Mouse (Mus musculus): ENCODE measurements around the gene Smg7. TPM values are rescaled to one million over a fixed set of nuclear protein-coding genes. Genes with fewer than 3 reads are reported as not detected.

Gene Smg7
- polyA plus RNA-seq, 1 experiment = 1.2 TPM

DNA sequence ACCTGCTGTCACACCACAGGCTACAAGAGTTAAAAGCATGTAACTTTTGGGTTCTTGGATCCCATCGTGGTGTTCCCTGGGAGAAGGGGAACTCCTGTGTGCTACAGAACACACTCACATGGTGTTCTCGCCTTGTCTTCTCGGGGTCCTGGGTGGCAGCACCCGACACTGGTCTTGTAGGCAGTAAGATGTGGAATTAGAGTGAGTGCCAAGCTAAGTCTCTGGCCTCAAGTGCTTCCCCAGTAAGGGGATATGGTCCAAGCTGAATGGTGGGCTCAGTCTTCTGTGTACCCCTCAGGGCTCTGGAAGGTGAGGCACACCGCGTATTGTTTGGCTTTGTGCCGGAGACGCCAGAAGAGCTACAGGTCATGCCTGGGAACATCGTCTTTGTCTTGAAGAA lies 72.4 kb downstream of the Smg7 start:
- TF ChIP-seq FLI1 (IDR thresholded peaks at IDR 0.05; ENCODE audit: low read length) = no peak
- no peak for TF ChIP-seq GATA1 (IDR thresholded peaks at IDR 0.05; ENCODE audit: borderline replicate concordance, low read length)
- no peaks in the 10 kb centered on the region for H3K9me3 ChIP-seq
- no peaks in the 10 kb centered on the region for H3K27me3 ChIP-seq (replicated peaks)
- H3K4me3 ChIP-seq (replicated peaks) = no peak overlapping the region
- peaks cover 44% of the 10 kb centered on the region for H3K4me1 ChIP-seq
- H3K36me3 ChIP-seq (replicated peaks; ENCODE audit: low read length) = peaks cover 82% of the 10 kb centered on the region

- H3K27me3 ChIP-seq (replicated peaks) = no peaks in the 10 kb centered on the region
- no peaks in the 10 kb centered on the region for H3K9me3 ChIP-seq
- TF ChIP-seq FLI1 (IDR thresholded peaks at IDR 0.05; ENCODE audit: low read length) (no peak), GATA1 (IDR thresholded peaks at IDR 0.05; ENCODE audit: borderline replicate concordance, low read length) (no peak)
- H3K4me3 ChIP-seq (replicated peaks) = no peak overlapping the region
- peaks cover 32% of the 10 kb centered on the region for H3K4me1 ChIP-seq
- peaks cover 82% of the 10 kb centered on the region for H3K36me3 ChIP-seq (replicated peaks; ENCODE audit: low read length)
Observed at GRCm38 (mm10) chr1:152828637-152829355, 73.7 kb downstream of the Smg7 start.

DNA sequence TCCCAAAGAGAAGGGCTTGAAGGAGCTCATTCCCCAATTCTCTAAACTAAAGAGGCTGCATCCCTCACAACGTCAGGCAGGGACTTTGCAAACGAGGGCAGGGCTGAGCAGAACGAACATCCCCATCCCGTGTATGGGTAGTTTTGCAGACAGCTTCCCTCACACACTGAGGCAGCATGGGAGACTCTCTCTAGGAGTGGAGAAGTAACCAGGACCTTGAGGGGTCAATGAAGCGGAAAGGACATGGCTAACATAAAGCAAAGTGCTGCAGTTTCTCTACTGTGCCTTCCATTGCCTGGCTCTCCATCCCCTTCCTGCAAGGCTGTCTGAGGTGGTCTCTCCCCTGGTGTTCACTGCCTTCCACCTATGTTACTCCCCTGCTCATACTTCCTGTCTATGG lies 74.3 kb downstream of the Smg7 start:
- TF ChIP-seq FLI1 (IDR thresholded peaks at IDR 0.05; ENCODE audit: low read length) (no peak), GATA1 (IDR thresholded peaks at IDR 0.05; ENCODE audit: borderline replicate concordance, low read length) (no peak)
- Histone ChIP-seq H3K27me3 (replicated peaks) (no peaks in the 10 kb centered on the region), H3K9me3 (no peaks in the 10 kb centered on the region), H3K4me1 (peaks cover 29% of the 10 kb centered on the region), H3K4me3 (replicated peaks) (no peak overlapping the region), H3K36me3 (replicated peaks; ENCODE audit: low read length) (peaks cover 83% of the 10 kb centered on the region)

DNA sequence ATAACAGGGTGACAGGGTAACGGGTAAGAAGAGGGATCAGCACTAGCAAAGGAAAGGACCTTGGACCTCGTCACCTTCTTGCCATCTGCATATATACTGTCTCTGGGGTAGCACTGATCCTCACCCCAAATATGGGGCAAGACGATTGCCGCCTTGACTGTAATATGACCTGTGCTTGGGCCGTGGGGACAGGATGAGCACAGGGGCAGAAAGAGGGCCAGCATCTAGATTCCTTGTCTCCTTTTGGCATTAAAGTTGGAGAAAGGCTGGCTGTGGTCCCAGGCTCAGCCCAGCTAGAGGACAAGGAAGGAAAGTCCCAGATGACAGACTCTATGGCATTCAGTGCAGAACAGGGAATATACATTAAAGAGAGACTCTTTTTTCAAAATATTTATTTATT lies 76.0 kb downstream of the Smg7 start:
- H3K4me3 ChIP-seq (replicated peaks) = no peak overlapping the region
- no peak for TF ChIP-seq FLI1 (IDR thresholded peaks at IDR 0.05; ENCODE audit: low read length)
- TF ChIP-seq GATA1 (IDR thresholded peaks at IDR 0.05; ENCODE audit: borderline replicate concordance, low read length) = no peak
- peaks cover 83% of the 10 kb centered on the region for H3K36me3 ChIP-seq (replicated peaks; ENCODE audit: low read length)
- no peaks in the 10 kb centered on the region for H3K27me3 ChIP-seq (replicated peaks)
- H3K9me3 ChIP-seq = peaks cover 4% of the 10 kb centered on the region; the same call in 1 of the 2 replicates
- H3K4me1 ChIP-seq = peaks cover 14% of the 10 kb centered on the region

DNA sequence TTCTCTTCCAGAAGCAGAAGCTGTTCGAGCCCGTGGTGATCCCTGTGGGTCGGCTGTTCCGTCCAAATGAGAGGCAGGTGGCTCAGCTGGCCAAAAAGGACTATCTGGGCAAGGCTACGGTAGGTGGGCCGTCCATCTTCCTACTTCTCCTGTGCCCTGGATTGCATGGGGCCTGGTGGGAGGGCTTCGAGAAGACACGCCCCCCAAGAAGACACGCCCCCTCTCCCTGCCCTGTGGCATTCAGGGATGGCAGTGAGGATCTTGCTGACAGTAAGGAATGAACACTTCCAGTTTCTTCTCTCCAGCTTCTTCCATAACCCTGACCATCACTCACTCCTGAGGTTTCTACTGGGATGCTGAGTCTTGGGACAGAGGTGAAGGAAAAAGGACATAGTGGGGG lies 78.2 kb downstream of the Smg7 start:
- Histone ChIP-seq H3K27me3 (replicated peaks) (no peaks in the 10 kb centered on the region), H3K36me3 (replicated peaks; ENCODE audit: low read length) (peaks cover 87% of the 10 kb centered on the region), H3K4me1 (peaks cover 14% of the 10 kb centered on the region), H3K9me3 (peaks cover 4% of the 10 kb centered on the region; the same call in 1 of the 2 replicates), H3K4me3 (replicated peaks) (no peak overlapping the region)
- TF ChIP-seq FLI1 (IDR thresholded peaks at IDR 0.05; ENCODE audit: low read length) = no peak
- no peak for TF ChIP-seq GATA1 (IDR thresholded peaks at IDR 0.05; ENCODE audit: borderline replicate concordance, low read length)

DNA sequence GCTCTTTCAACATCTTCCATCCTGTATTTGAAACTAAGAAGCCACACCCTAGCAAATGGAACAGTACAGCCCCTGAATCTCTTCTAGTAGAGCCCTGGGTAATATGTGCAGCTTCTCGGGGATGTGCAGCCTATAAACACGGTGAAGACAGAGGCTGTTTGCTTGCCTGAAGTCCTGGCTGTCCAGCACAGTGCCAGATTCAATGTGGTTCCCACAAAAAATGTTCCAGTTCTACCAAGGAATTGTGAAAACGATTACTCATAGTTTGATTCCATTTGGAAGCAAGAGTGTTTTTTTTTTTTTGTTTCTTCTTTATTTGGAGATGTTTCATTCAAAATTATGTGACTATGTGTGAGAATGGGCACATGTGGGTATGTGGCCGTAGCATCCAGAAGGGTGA lies 80.7 kb downstream of the Smg7 start:
- Histone ChIP-seq H3K27me3 (replicated peaks) (no peaks in the 10 kb centered on the region), H3K9me3 (peaks cover 4% of the 10 kb centered on the region; the same call in 1 of the 2 replicates), H3K36me3 (replicated peaks; ENCODE audit: low read length) (peaks cover 92% of the 10 kb centered on the region), H3K4me1 (peaks cover 14% of the 10 kb centered on the region), H3K4me3 (replicated peaks) (no peak overlapping the region)
- no peak for TF ChIP-seq FLI1 (IDR thresholded peaks at IDR 0.05; ENCODE audit: low read length)
- TF ChIP-seq GATA1 (IDR thresholded peaks at IDR 0.05; ENCODE audit: borderline replicate concordance, low read length) = no peak

GRCm38 (mm10) chr1:152820911-152821695 lies 81.3 kb downstream of the Smg7 start:
- Histone ChIP-seq H3K4me1 (peaks cover 10% of the 10 kb centered on the region), H3K9me3 (peaks cover 4% of the 10 kb centered on the region; the same call in 1 of the 2 replicates), H3K36me3 (replicated peaks; ENCODE audit: low read length) (peaks cover 94% of the 10 kb centered on the region), H3K4me3 (replicated peaks) (no peak overlapping the region), H3K27me3 (replicated peaks) (no peaks in the 10 kb centered on the region)
- TF ChIP-seq FLI1 (IDR thresholded peaks at IDR 0.05; ENCODE audit: low read length) (no peak), GATA1 (IDR thresholded peaks at IDR 0.05; ENCODE audit: borderline replicate concordance, low read length) (no peak)

DNA sequence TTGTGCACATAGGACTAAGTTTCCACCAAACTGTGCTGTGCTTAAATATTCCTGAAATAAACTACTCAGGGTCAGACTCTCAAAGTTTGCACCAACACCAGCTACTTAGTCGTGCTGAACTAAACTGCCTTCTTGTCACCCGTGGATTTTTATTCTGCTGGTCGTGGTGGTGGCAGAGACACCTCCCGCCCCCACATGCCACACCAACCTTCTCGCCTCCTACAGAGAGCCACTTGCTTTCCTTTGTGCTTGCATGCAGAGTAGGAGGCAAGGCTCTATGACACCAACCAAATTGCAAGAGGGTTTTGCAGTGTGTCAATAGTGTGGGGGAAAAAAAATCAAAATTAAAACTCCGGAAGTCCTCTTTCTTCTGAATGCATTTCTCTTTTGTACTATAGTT lies 82.9 kb downstream of the Smg7 start:
- H3K4me1 ChIP-seq = peaks cover 7% of the 10 kb centered on the region
- peaks cover 4% of the 10 kb centered on the region; the same call in 1 of the 2 replicates for H3K9me3 ChIP-seq
- H3K27me3 ChIP-seq (replicated peaks) = no peaks in the 10 kb centered on the region
- peaks cover 93% of the 10 kb centered on the region for H3K36me3 ChIP-seq (replicated peaks; ENCODE audit: low read length)
- no peak overlapping the region for H3K4me3 ChIP-seq (replicated peaks)
- TF ChIP-seq GATA1 (IDR thresholded peaks at IDR 0.05; ENCODE audit: borderline replicate concordance, low read length) = no peak
- TF ChIP-seq FLI1 (IDR thresholded peaks at IDR 0.05; ENCODE audit: low read length) = no peak

DNA sequence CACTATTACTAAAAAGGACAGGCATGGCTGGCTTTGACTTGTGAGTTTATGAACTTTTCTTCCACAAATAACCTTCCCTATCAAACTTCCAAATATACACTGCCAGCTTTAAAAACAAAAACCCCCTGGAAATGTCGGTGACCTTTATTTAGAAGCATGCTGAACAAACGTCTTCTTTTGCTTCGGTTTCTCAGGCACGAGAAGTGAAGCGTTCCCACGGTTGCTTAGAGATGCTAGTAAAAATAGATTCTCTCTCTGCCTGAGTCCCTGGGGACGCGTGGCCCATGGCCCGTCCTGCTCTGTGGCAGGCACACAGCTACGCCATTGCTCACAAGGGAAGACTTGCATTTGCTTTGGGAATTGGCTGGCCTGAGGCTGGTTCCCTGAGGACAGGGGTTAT lies 84.7 kb downstream of the Smg7 start:
- Histone ChIP-seq H3K4me1 (peaks cover 10% of the 10 kb centered on the region), H3K36me3 (replicated peaks; ENCODE audit: low read length) (peaks cover 91% of the 10 kb centered on the region), H3K4me3 (replicated peaks) (no peak overlapping the region), H3K9me3 (peaks cover 3% of the 10 kb centered on the region; the same call in 1 of the 2 replicates), H3K27me3 (replicated peaks) (no peaks in the 10 kb centered on the region)
- no peak for TF ChIP-seq FLI1 (IDR thresholded peaks at IDR 0.05; ENCODE audit: low read length)
- no peak for TF ChIP-seq GATA1 (IDR thresholded peaks at IDR 0.05; ENCODE audit: borderline replicate concordance, low read length)

All from megakaryocyte, embryonic 14.5 days (primary cell).